Mouse (Mus musculus) ovary, postnatal 14 days (tissue): Measurements from ENCODE around the gene 2410015M20Rik.

Experiments used
- DNase-seq: peaks from one replicate; pipeline ENCODE4 v3.0.0; 2022; ENCODE audit warnings: low spot score

The 2410015M20Rik gene

DNA sequence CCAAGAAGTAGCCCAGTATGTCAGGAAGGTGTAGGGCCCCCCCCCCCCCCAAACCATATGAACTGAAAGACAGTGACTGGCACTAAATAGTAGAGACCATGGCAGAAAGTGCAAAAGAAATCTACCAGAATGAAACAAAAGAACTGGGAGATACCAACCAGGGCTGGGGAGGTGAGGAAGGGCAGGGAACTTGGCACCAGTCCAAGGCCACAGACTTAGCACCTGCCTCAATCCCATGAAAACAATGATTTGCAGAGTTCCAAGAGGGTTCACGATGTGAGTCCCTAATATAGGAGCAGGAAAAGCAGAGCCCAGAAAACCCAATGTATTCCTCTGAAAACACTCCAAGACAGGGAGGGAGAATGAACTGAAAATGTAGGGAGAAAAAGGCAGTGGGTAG lies 37.4 kb downstream of the 2410015M20Rik start:
- no peak for DNase-seq

DNA sequence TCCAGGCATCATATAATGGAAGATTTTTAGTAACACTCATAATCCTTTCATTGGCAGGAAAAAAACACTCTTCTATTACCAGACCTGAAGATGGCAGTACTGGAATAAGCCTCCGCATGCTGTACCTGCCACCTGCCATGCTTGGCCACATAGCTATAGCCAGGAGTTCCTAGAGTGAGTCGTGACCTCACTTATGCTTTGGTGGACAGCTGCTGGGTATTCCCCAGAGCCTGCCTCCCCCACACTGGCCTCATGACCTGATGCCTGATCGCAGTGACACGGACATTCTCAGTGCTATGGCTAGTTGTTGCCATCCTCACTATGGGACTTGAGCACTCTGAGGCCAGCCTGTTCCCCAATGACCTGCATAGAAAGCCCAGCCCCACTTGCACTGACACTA lies 39.3 kb downstream of the 2410015M20Rik start:
- no peak for DNase-seq

DNA sequence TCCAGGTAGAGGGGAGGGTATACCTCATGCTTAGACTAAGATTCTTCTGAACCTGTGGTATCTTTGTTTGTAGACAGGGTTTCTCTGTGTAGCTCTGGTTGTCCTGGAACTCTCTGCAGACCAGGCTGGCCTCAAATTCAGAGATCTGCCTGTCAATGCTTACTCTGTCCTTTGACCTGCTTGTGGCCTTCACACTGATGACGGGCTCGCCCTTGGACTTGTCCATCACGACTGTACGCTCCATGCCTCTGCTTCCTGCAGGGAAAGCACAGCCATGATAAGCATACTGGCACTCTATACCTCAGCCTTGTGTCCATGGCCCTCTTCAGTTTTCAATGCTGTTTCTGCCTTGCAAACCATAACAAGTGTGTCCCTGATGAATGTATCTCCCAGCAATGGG lies 42.2 kb downstream of the 2410015M20Rik start:
- no peak for DNase-seq

DNA sequence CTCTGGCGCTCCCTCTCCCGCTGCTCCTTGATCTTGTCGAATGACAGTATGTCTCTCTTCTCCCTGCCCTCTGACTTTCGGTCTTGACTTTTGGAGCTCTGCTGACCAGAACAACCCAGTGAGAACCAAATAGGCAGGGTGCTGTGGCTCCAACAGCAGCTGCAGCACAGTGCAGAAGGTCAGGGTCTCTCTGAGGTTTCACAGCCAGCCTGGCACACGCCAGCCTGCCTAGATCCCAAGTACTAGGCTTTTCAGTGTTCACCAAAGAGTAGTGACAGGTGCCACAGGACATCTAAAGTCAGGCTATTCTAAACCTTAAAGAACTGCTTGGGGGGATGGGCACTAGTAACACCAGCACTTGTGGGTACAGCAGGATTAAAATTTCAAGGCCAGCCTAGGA lies 42.7 kb downstream of the 2410015M20Rik start:
- no peak for DNase-seq

DNA sequence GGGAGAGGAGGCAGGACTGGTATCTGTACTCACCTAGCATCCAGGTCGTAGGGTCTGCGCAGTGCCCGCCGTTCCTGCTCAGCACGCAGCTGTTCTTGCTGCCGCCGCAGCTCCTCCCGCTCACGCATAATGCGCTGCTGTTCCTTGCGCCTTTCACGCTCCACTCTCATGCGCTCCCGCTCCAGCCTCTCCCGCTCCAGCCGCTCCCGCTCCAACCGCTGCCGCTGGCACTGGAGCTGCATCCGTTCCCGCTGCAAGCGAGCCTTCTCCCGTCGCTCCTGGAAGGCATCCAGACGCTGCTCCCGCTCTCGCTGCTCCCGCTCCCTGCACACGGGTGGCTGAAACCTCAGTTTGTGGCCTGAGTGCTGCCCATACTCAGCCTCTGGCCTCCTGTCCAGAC lies 43.3 kb downstream of the 2410015M20Rik start:
- DNase-seq = no peak

DNA sequence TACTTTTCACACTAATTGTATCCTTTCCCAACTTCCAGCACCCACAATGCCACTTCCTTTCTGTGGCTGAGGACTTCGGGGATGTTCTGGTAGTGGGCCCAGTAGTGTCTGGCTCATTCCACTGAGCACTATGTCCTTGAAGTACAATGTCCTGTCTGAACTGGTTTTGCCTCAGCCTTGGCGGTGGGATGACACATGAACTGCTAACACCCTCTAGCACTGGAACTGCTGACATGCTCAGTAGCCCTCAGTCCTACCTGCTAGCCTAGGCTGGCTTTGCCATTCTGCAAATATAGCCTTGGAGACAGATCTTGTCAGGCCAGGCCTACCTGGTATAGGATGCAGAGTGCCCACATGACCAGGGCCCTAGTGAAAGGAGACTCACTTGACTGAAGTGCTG lies 47.7 kb downstream of the 2410015M20Rik start:
- no peak for DNase-seq

DNA sequence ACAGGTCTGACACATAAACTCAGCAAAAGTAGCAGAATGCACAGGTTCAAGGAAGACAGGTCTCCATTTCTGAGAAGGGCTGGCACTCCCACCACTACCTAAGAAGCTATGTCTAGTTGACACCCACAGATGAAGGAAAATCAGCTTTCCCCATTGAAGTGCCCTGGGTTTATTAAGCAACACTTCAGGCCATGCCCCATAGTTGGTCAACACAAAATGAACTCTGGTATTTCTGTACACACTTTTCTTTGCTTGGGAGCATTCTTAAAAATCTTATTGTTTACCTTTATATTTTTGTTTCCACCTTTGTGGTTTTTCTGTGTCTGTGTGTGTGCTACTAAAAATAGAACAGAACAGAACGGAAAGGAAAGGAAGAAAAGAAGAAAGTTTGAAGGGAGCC lies 49.4 kb downstream of the 2410015M20Rik start:
- DNase-seq = no peak

DNA sequence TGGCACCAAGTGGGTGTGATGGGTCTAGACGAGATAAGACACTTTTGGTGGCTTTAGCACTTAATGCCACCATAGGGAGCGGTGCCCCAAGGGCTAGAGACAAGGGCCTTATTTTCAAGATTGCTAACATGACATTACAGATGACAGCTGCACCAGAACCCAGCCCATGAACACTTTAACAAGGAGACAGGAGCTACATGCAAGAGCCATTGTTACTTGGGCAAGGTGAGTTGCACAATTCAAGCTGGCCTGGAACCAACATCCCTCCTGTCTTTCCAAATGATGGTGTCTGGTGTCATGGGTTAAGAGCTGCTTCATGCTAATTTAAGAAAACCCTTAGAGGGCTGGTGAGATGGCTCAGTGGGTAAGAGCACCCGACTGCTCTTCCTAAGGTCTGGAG lies 50.2 kb downstream of the 2410015M20Rik start:
- DNase-seq = no peak

DNA sequence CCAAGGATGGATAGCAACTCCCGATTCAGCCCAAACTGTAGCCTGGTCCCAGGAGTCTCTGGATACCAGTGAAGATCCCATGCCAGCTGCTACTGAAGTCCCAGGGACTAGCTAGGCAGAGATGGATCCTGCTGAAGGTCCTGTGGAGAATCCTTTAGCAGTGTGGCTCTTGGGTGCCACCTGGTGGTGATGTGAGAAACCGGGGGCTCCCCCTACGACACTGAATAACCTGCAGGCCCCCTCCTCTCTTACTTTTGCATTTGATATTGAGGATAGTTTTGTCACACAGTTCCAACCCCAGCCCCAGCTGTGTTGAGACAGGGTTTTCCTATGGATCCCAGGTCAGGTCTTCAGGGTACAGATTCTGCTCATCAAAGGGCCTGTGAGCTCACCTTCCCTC lies 51.1 kb downstream of the 2410015M20Rik start:
- DNase-seq = peak; percentile 53
